Mouse (Mus musculus): Measurements from ENCODE around the gene Mmp24.

- TF ChIP-seq POLR2A (IDR thresholded peaks at IDR 0.05; ENCODE audit: low read depth, low read length) (peak; percentile 94), CTCF (conservative IDR thresholded peaks at IDR 0.05; ENCODE audit: insufficient read depth, insufficient read length, low read depth, low read length) (no peak)
These were observed 43.7 kb downstream of the Mmp24 start for GRCm38 (mm10) chr2:155818596-155819391.
